In the genomic region with DNA sequence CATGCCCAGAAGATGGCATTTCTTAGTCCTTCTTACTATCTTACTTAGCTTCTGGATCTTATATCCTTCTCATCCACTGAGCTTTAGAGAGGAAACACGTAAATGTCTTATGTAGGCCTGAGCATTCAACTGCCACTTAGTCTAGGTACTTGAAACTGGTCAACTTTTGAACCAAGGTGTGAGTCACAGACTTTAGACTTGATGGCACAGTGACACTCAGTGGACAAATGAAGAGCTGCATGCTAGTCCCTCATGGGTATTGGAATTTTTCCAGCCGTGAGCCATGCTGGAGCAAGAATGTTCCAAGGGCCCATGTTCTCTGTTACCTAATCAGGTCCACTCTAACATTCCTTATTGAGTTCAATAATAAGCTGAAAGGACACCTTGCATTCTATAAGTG, we compare ENCODE assay signal across 8 mouse cellular contexts. TPM values are rescaled to one million over a fixed set of nuclear protein-coding genes. Genes with fewer than 3 reads are reported as not detected.
A peak's percentile ranks its signal among the peaks of the same experiment; 100 is the strongest.
DNase-seq lines count a peak whose midpoint lies in the region; ATAC-seq and TF ChIP-seq lines count a peak whose summit lies in the region.

No protein-coding gene starts in this region.

- no peak overlapping the region for H3K4me3 ChIP-seq in midbrain, postnatal 0 days (ENCODE audit: low read depth, low read length)

- TF ChIP-seq CTCF in midbrain, postnatal 0 days (IDR thresholded peaks at IDR 0.05): peak; percentile 85

- WGBS in midbrain, postnatal 0 days: 50% methylated on average over 2 of the region's 2 CpGs

- no peak overlapping the region for H3K9ac ChIP-seq in midbrain, postnatal 0 days (replicated peaks; ENCODE audit: low read length, poor library complexity, severe bottlenecking)

- peak; percentile 52 for DNase-seq in ovary, postnatal 14 days (ENCODE audit: low spot score)
- no peak for DNase-seq in ovary, adult 18-20 months (ENCODE audit: low spot score)
- DNase-seq in Muller cell, postnatal 12 days (ENCODE audit: inconsistent ontology term): peak; percentile 52
- peak; percentile 45 for DNase-seq in cerebellum, adult 9-11 months
- DNase-seq in heart, postnatal 14 days: peak; percentile 67 to 82
- DNase-seq in layer of hippocampus, postnatal 14 days (ENCODE audit: low spot score in 2 of 2): peak; percentile 49 to 68
- peak; percentile 76 for DNase-seq in midbrain, postnatal 0 days (ENCODE audit: low spot score)

- intact Hi-C loops in heart, postnatal 14 days (cut with DNase I): loop anchor here (1.0 to 10.0 kb wide), 2 partner anchors 208 to 306 kb away; no protein-coding TSS in a partner anchor

- no peaks in the 10 kb centered on the region for H3K9me3 ChIP-seq in midbrain, postnatal 0 days (ENCODE audit: low read length)

- ATAC-seq in midbrain, postnatal 0 days (ENCODE audit: low FRiP score): no peak
- ATAC-seq in erythroblast, adult 5-6 weeks (replicated peaks; ENCODE audit: low FRiP score, poor library complexity, severe bottlenecking): no peak

- no peak overlapping the region for H3K27ac ChIP-seq in midbrain, postnatal 0 days (ENCODE audit: low read depth, low read length)

- H3K4me1 ChIP-seq in midbrain, postnatal 0 days (ENCODE audit: insufficient read depth, low read length): no peaks in the 10 kb centered on the region

- H3K27me3 ChIP-seq in midbrain, postnatal 0 days (ENCODE audit: insufficient read depth, low read length): no peaks in the 10 kb centered on the region

- H3K36me3 ChIP-seq in midbrain, postnatal 0 days (ENCODE audit: insufficient read depth, low read length): no peaks in the 10 kb centered on the region

- no peak overlapping the region for H3K4me2 ChIP-seq in midbrain, postnatal 0 days (ENCODE audit: low read depth, low read length, poor library complexity, severe bottlenecking)

RNA-seq across cellular contexts. Expression of gene Adipor2, which starts 13.0 kb away (rescaled TPM):
- 10 to 100 TPM; 54.8 to 64.1 TPM for total RNA-seq in heart, postnatal 14 days (2021)
- 10 to 100 TPM; 41.2 to 41.6 TPM for total RNA-seq in layer of hippocampus, postnatal 14 days (2021)
- total RNA-seq in midbrain, postnatal 0 days (2014; rRNA removed): 39.0 and 42.5 TPM in 2 replicates
- polyA plus RNA-seq in midbrain, postnatal 0 days (2015; fragmentation: Nextera tagmentation; extraction: Ambion mirVana): 25.3 and 26.6 TPM in 2 replicates
- 29.2 and 29.7 TPM in 2 replicates for total RNA-seq in erythroblast, adult 5-6 weeks (2015; ENCODE audit: low replicate concordance)
- total RNA-seq in erythroblast, adult 5-6 weeks (2017; ENCODE audit: low replicate concordance): 35.7 and 40.3 TPM in 2 replicates

RNA-seq across cellular contexts. Expression of gene Fbxl14, which starts 49.0 kb away (rescaled TPM):
- total RNA-seq in heart, postnatal 14 days (2021): 10 to 100 TPM; 15.4 to 16.5 TPM
- 10 to 100 TPM; 24.2 to 25.8 TPM for total RNA-seq in layer of hippocampus, postnatal 14 days (2021)
- total RNA-seq in midbrain, postnatal 0 days (2014; rRNA removed): 45.9 and 48.2 TPM in 2 replicates
- 1.7 TPM in 2 replicates for polyA plus RNA-seq in midbrain, postnatal 0 days (2015; fragmentation: Nextera tagmentation; extraction: Ambion mirVana)
- 9.2 and 12.5 TPM in 2 replicates for total RNA-seq in erythroblast, adult 5-6 weeks (2015; ENCODE audit: low replicate concordance)
- 10.5 and 12.0 TPM in 2 replicates for total RNA-seq in erythroblast, adult 5-6 weeks (2017; ENCODE audit: low replicate concordance)
